Mouse (Mus musculus): ENCODE measurements at regions not wholly inside any gene's neighbourhood (a gene's known extent, or its start where the extent isn't known, plus 50 kb on each side); places are given as distances from the start of the nearest gene placed in this dataset.

GRCm38 (mm10) chr14:58598867-58599266 lies 528.5 kb downstream of the Fgf9 start:
- TF ChIP-seq CTCF (IDR thresholded peaks at IDR 0.05; ENCODE audit: low read depth) (no peak), EP300 (IDR thresholded peaks at IDR 0.05; ENCODE audit: low read depth) (no peak)
